ENCODE assay signal across 7 mouse cellular contexts in the genomic region with DNA sequence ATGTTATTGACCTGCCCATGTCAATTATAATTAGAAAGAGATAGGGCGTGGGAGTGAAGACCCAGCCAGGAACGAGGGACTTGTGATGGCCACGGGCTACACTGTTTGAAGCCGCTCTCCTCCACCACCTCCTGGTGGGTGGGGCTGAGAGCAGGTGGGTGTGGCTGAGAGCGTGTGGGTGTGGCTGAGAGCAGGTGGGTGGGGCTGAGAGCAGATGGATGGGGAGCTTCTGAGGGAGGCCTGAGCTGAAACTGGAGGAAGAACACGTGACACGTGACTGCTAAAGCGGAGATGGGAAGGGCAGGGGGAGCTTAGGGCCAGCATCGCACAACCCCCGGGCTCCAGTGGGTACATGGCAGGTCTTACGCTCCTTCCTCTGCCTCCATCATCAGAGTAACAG. TPM values are rescaled to one million over a fixed set of nuclear protein-coding genes. Genes with fewer than 3 reads are reported as not detected.
DNase-seq lines count a peak whose midpoint lies in the region; ATAC-seq and TF ChIP-seq lines count a peak whose summit lies in the region.

No protein-coding gene starts in this region.

- DNase-seq in Muller cell, postnatal 12 days (ENCODE audit: inconsistent ontology term): peak; percentile 33
- DNase-seq in brain, embryonic 14.5 days (ENCODE audit: low read depth): peak; percentile 55
- DNase-seq in urinary bladder, postnatal 14 days (ENCODE audit: low spot score): no peak
- DNase-seq in gastrocnemius, postnatal 36 days: no peak
- DNase-seq in left cerebral cortex, postnatal 36 days (ENCODE audit: low spot score in 2 of 2): no peak

- H3K9me3 ChIP-seq in hindbrain, embryonic 16.5 days (ENCODE audit: control insufficient read depth, low read length): no peaks in the 10 kb centered on the region

- no peak for TF ChIP-seq POLR2A in brain, embryonic 14.5 days (IDR thresholded peaks at IDR 0.05; ENCODE audit: borderline replicate concordance, extremely low read depth, insufficient read depth, insufficient read length, poor library complexity, severe bottlenecking)

- H3K36me3 ChIP-seq in hindbrain, embryonic 16.5 days (ENCODE audit: control insufficient read depth, insufficient read depth, low read length): no peaks in the 10 kb centered on the region

- peak; percentile 22; the same call in 1 of the 2 replicates for ATAC-seq in hindbrain, embryonic 16.5 days
- peak; percentile 92 for ATAC-seq in megakaryocyte progenitor cell, adult 5-6 weeks (replicated peaks; ENCODE audit: poor library complexity)

- no peaks in the 10 kb centered on the region for H3K4me1 ChIP-seq in hindbrain, embryonic 16.5 days (ENCODE audit: control insufficient read depth, insufficient read depth, low read depth, low read length)

- no peaks in the 10 kb centered on the region for H3K27me3 ChIP-seq in hindbrain, embryonic 16.5 days (replicated peaks; ENCODE audit: control insufficient read depth, insufficient read depth, low read length)

- H3K27ac ChIP-seq in hindbrain, embryonic 16.5 days (ENCODE audit: low read depth, low read length): no peak overlapping the region

- H3K4me3 ChIP-seq in hindbrain, embryonic 16.5 days (ENCODE audit: low read length): no peak overlapping the region

- TF ChIP-seq CTCF in brain, embryonic 14.5 days (IDR thresholded peaks at IDR 0.05; ENCODE audit: borderline replicate concordance, extremely low read depth, insufficient read depth, insufficient read length): no peak

- intact Hi-C loops in gastrocnemius, postnatal 36 days (cut with DNase I): no loop called here
- intact Hi-C loops in left cerebral cortex, postnatal 36 days (cut with DNase I): no loop called here

- no peak overlapping the region for H3K9ac ChIP-seq in hindbrain, embryonic 16.5 days (ENCODE audit: low read depth, low read length)

- H3K4me2 ChIP-seq in hindbrain, embryonic 16.5 days (ENCODE audit: low read length): no peak overlapping the region

- WGBS in hindbrain, embryonic 16.5 days: 14% methylated on average over 11 of the region's 11 CpGs

RNA-seq across cellular contexts. Expression of a gene that starts 19.9 kb away (rescaled TPM):
- polyA plus RNA-seq in brain, embryonic 14.5 days (2012; rRNA removed): 0.79 and 1.2 TPM in 2 replicates
- polyA plus RNA-seq in hindbrain, embryonic 16.5 days (2015; fragmentation: Nextera tagmentation; extraction: Ambion mirVana): 2.5 and 2.6 TPM in 2 replicates
- total RNA-seq in megakaryocyte progenitor cell, adult 5-6 weeks (2015): not detected in 2 replicates
- total RNA-seq in megakaryocyte progenitor cell, adult 5-6 weeks (2017): not detected in 2 replicates
- 1 to 10 TPM; 5.3 to 9.1 TPM for total RNA-seq in gastrocnemius, postnatal 36 days (2021)
- under 1 TPM; 0.11 to 0.35 TPM for total RNA-seq in left cerebral cortex, postnatal 36 days (2021)

RNA-seq across cellular contexts. Expression of a gene that starts 22.4 kb away (rescaled TPM):
- 0.06 and 0.22 TPM in 2 replicates for polyA plus RNA-seq in brain, embryonic 14.5 days (2012; rRNA removed)
- 0.03 and 0.06 TPM in 2 replicates for polyA plus RNA-seq in hindbrain, embryonic 16.5 days (2015; fragmentation: Nextera tagmentation; extraction: Ambion mirVana)
- total RNA-seq in megakaryocyte progenitor cell, adult 5-6 weeks (2015): not detected in 2 replicates
- total RNA-seq in megakaryocyte progenitor cell, adult 5-6 weeks (2017): not detected in 2 replicates
- under 1 TPM; 0.15 to 0.89 TPM for total RNA-seq in gastrocnemius, postnatal 36 days (2021)
- under 1 TPM; 0.07 to 0.10 TPM for total RNA-seq in left cerebral cortex, postnatal 36 days (2021)

RNA-seq across cellular contexts. Expression of a gene that starts 38.6 kb away (rescaled TPM):
- 12.3 and 15.0 TPM in 2 replicates for polyA plus RNA-seq in brain, embryonic 14.5 days (2012; rRNA removed)
- 12.0 and 13.6 TPM in 2 replicates for polyA plus RNA-seq in hindbrain, embryonic 16.5 days (2015; fragmentation: Nextera tagmentation; extraction: Ambion mirVana)
- total RNA-seq in megakaryocyte progenitor cell, adult 5-6 weeks (2015): not detected in 2 replicates
- total RNA-seq in megakaryocyte progenitor cell, adult 5-6 weeks (2017): not detected in 2 replicates
- 1 to 10 TPM; 3.2 to 6.2 TPM for total RNA-seq in gastrocnemius, postnatal 36 days (2021)
- 10 to 100 TPM; 36.5 to 37.3 TPM for total RNA-seq in left cerebral cortex, postnatal 36 days (2021)

Comparison
In these comparisons a context has a peak if more than half of its experiments do, and no peak if none do; other contexts are left out.
1. DNase-seq: peak in Muller cell, postnatal 12 days (single experiment) and brain, embryonic 14.5 days (single experiment); none in urinary bladder, postnatal 14 days (single experiment), gastrocnemius, postnatal 36 days (0 of 2) and left cerebral cortex, postnatal 36 days (0 of 2).
2. RNA of a gene that starts 19.9 kb away (total RNA-seq): 5.3 to 9.1 TPM in gastrocnemius, postnatal 36 days; 0.11 to 0.35 TPM in left cerebral cortex, postnatal 36 days and not detected in megakaryocyte progenitor cell, adult 5-6 weeks; every median in the first group is over 4 times any median in the second.
3. RNA of a gene that starts 38.6 kb away (total RNA-seq): 36.5 to 37.3 TPM in left cerebral cortex, postnatal 36 days; 3.2 to 6.2 TPM in gastrocnemius, postnatal 36 days and not detected in megakaryocyte progenitor cell, adult 5-6 weeks; every median in the first group is over 4 times any median in the second.